Mouse (Mus musculus): ENCODE results near the gene Tgm2.

DNA sequence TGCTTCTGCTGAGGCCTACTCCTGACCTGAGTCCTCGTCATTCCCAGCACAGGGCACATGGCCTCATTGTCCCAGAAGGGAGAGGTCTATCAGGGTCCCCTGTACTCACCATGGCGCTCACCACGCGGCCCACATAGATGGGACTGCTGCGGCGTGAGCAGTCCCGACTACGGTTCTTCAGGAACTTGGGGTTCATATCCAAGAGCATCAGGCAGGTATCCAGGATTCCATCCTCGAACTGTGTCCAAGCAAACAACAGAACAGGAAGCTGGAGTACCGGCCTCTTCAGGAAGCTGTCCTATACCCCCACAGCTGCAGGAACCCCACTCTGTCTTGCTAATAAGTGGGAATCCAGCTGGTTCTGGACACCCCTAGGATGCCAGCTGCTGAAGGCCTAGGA lies 13.9 kb downstream of the Tgm2 start:
- TF ChIP-seq CHD2 (IDR thresholded peaks at IDR 0.05; ENCODE audit: low read depth, low read length) (no peak), HCFC1 (IDR thresholded peaks at IDR 0.05; ENCODE audit: borderline replicate concordance, insufficient read depth, low read length) (no peak), MAFK (IDR thresholded peaks at IDR 0.05; ENCODE audit: insufficient read depth, low read depth, low read length) (no peak), ZNF384 (IDR thresholded peaks at IDR 0.05; ENCODE audit: low read depth, low read length) (no peak), ZC3H11A (IDR thresholded peaks at IDR 0.05; ENCODE audit: borderline replicate concordance, low read depth, low read length) (no peak)
